Mouse (Mus musculus): ENCODE measurements at regions not wholly inside any gene's neighbourhood (a gene's known extent, or its start where the extent isn't known, plus 50 kb on each side); places are given as distances from the start of the nearest gene placed in this dataset.

GRCm38 (mm10) chr3:41276096-41276495, 193.2 kb upstream of the Pgrmc2 start:
- Histone ChIP-seq H3K27ac (ENCODE audit: insufficient read depth, low read length) (no peak overlapping the region), H3K27me3 (ENCODE audit: control insufficient read depth, insufficient read depth, low read length, poor library complexity, severe bottlenecking) (no peaks in the 10 kb centered on the region), H3K36me3 (ENCODE audit: control insufficient read depth, insufficient read depth, low read length, poor library complexity, severe bottlenecking) (no peaks in the 10 kb centered on the region), H3K9me3 (replicated peaks; ENCODE audit: control insufficient read depth, insufficient read depth, low read length, poor library complexity, severe bottlenecking) (0 out of 2 replicates have a peak, but pooled peaks cover 4% of the 10 kb centered on the region), H3K4me1 (ENCODE audit: control insufficient read depth, insufficient read depth, low read length) (no peaks in the 10 kb centered on the region), H3K4me3 (ENCODE audit: low read depth, low read length) (no peak overlapping the region), H3K9ac (ENCODE audit: low read depth, poor library complexity, severe bottlenecking) (no peak overlapping the region)
- TF ChIP-seq POLR2A (IDR thresholded peaks at IDR 0.05; ENCODE audit: insufficient read depth, low read length) (no peak), EP300 (IDR thresholded peaks at IDR 0.05; ENCODE audit: insufficient read depth, low read depth, low read length) (no peak), CTCF (IDR thresholded peaks at IDR 0.05; ENCODE audit: low read depth, low read length) (no peak)

- no peaks in the 10 kb centered on the region for H3K9me3 ChIP-seq (replicated peaks; ENCODE audit: control insufficient read depth, insufficient read depth, low read length, poor library complexity, severe bottlenecking)
- no peak overlapping the region for H3K9ac ChIP-seq (ENCODE audit: low read depth, poor library complexity, severe bottlenecking)
- no peak overlapping the region for H3K4me3 ChIP-seq (ENCODE audit: low read depth, low read length)
- H3K27ac ChIP-seq (ENCODE audit: insufficient read depth, low read length) = no peak overlapping the region
- no peaks in the 10 kb centered on the region for H3K27me3 ChIP-seq (ENCODE audit: control insufficient read depth, insufficient read depth, low read length, poor library complexity, severe bottlenecking)
- no peaks in the 10 kb centered on the region for H3K36me3 ChIP-seq (ENCODE audit: control insufficient read depth, insufficient read depth, low read length, poor library complexity, severe bottlenecking)
- TF ChIP-seq POLR2A (IDR thresholded peaks at IDR 0.05; ENCODE audit: insufficient read depth, low read length) = no peak
- TF ChIP-seq EP300 (IDR thresholded peaks at IDR 0.05; ENCODE audit: insufficient read depth, low read depth, low read length) = no peak
- no peak for TF ChIP-seq CTCF (IDR thresholded peaks at IDR 0.05; ENCODE audit: low read depth, low read length)
- no peaks in the 10 kb centered on the region for H3K4me1 ChIP-seq (ENCODE audit: control insufficient read depth, insufficient read depth, low read length)
These were observed 185.7 kb upstream of the Pgrmc2 start for GRCm38 (mm10) chr3:41268516-41268915.

GRCm38 (mm10) chr3:41266216-41266615, 183.4 kb upstream of the Pgrmc2 start:
- H3K9ac ChIP-seq (ENCODE audit: low read depth, poor library complexity, severe bottlenecking) = no peak overlapping the region
- no peaks in the 10 kb centered on the region for H3K9me3 ChIP-seq (replicated peaks; ENCODE audit: control insufficient read depth, insufficient read depth, low read length, poor library complexity, severe bottlenecking)
- no peaks in the 10 kb centered on the region for H3K27me3 ChIP-seq (ENCODE audit: control insufficient read depth, insufficient read depth, low read length, poor library complexity, severe bottlenecking)
- no peaks in the 10 kb centered on the region for H3K36me3 ChIP-seq (ENCODE audit: control insufficient read depth, insufficient read depth, low read length, poor library complexity, severe bottlenecking)
- no peak for TF ChIP-seq POLR2A (IDR thresholded peaks at IDR 0.05; ENCODE audit: insufficient read depth, low read length)
- TF ChIP-seq EP300 (IDR thresholded peaks at IDR 0.05; ENCODE audit: insufficient read depth, low read depth, low read length) = no peak
- TF ChIP-seq CTCF (IDR thresholded peaks at IDR 0.05; ENCODE audit: low read depth, low read length) = no peak
- no peak overlapping the region for H3K4me3 ChIP-seq (ENCODE audit: low read depth, low read length)
- no peaks in the 10 kb centered on the region for H3K4me1 ChIP-seq (ENCODE audit: control insufficient read depth, insufficient read depth, low read length)
- no peak overlapping the region for H3K27ac ChIP-seq (ENCODE audit: insufficient read depth, low read length)

GRCm38 (mm10) chr3:41265399-41265798, 182.6 kb upstream of the Pgrmc2 start:
- Histone ChIP-seq H3K4me1 (ENCODE audit: control insufficient read depth, insufficient read depth, low read length) (no peaks in the 10 kb centered on the region), H3K9ac (ENCODE audit: low read depth, poor library complexity, severe bottlenecking) (no peak overlapping the region), H3K27me3 (ENCODE audit: control insufficient read depth, insufficient read depth, low read length, poor library complexity, severe bottlenecking) (no peaks in the 10 kb centered on the region), H3K4me3 (ENCODE audit: low read depth, low read length) (no peak overlapping the region), H3K27ac (ENCODE audit: insufficient read depth, low read length) (no peak overlapping the region), H3K9me3 (replicated peaks; ENCODE audit: control insufficient read depth, insufficient read depth, low read length, poor library complexity, severe bottlenecking) (no peaks in the 10 kb centered on the region), H3K36me3 (ENCODE audit: control insufficient read depth, insufficient read depth, low read length, poor library complexity, severe bottlenecking) (no peaks in the 10 kb centered on the region)
- no peak for TF ChIP-seq CTCF (IDR thresholded peaks at IDR 0.05; ENCODE audit: low read depth, low read length)
- no peak for TF ChIP-seq POLR2A (IDR thresholded peaks at IDR 0.05; ENCODE audit: insufficient read depth, low read length)
- no peak for TF ChIP-seq EP300 (IDR thresholded peaks at IDR 0.05; ENCODE audit: insufficient read depth, low read depth, low read length)

- Histone ChIP-seq H3K4me1 (ENCODE audit: control insufficient read depth, insufficient read depth, low read length) (no peaks in the 10 kb centered on the region), H3K27ac (ENCODE audit: insufficient read depth, low read length) (no peak overlapping the region), H3K9me3 (replicated peaks; ENCODE audit: control insufficient read depth, insufficient read depth, low read length, poor library complexity, severe bottlenecking) (no peaks in the 10 kb centered on the region), H3K4me3 (ENCODE audit: low read depth, low read length) (no peak overlapping the region), H3K36me3 (ENCODE audit: control insufficient read depth, insufficient read depth, low read length, poor library complexity, severe bottlenecking) (no peaks in the 10 kb centered on the region), H3K27me3 (ENCODE audit: control insufficient read depth, insufficient read depth, low read length, poor library complexity, severe bottlenecking) (no peaks in the 10 kb centered on the region), H3K9ac (ENCODE audit: low read depth, poor library complexity, severe bottlenecking) (no peak overlapping the region)
- no peak for TF ChIP-seq POLR2A (IDR thresholded peaks at IDR 0.05; ENCODE audit: insufficient read depth, low read length)
- TF ChIP-seq EP300 (IDR thresholded peaks at IDR 0.05; ENCODE audit: insufficient read depth, low read depth, low read length) = no peak
- TF ChIP-seq CTCF (IDR thresholded peaks at IDR 0.05; ENCODE audit: low read depth, low read length) = no peak
These were observed 175.4 kb upstream of the Pgrmc2 start for GRCm38 (mm10) chr3:41258291-41258690.

- no peaks in the 10 kb centered on the region for H3K27me3 ChIP-seq (ENCODE audit: control insufficient read depth, insufficient read depth, low read length, poor library complexity, severe bottlenecking)
- no peak overlapping the region for H3K4me3 ChIP-seq (ENCODE audit: low read depth, low read length)
- TF ChIP-seq EP300 (IDR thresholded peaks at IDR 0.05; ENCODE audit: insufficient read depth, low read depth, low read length) (no peak), POLR2A (IDR thresholded peaks at IDR 0.05; ENCODE audit: insufficient read depth, low read length) (no peak), CTCF (IDR thresholded peaks at IDR 0.05; ENCODE audit: low read depth, low read length) (no peak)
- no peaks in the 10 kb centered on the region for H3K4me1 ChIP-seq (ENCODE audit: control insufficient read depth, insufficient read depth, low read length)
- H3K36me3 ChIP-seq (ENCODE audit: control insufficient read depth, insufficient read depth, low read length, poor library complexity, severe bottlenecking) = no peaks in the 10 kb centered on the region
- no peak overlapping the region for H3K27ac ChIP-seq (ENCODE audit: insufficient read depth, low read length)
- no peak overlapping the region for H3K9ac ChIP-seq (ENCODE audit: low read depth, poor library complexity, severe bottlenecking)
- H3K9me3 ChIP-seq (replicated peaks; ENCODE audit: control insufficient read depth, insufficient read depth, low read length, poor library complexity, severe bottlenecking) = no peaks in the 10 kb centered on the region
These were observed 162.1 kb upstream of the Pgrmc2 start for GRCm38 (mm10) chr3:41244960-41245359.
